Mouse (Mus musculus): ENCODE results near the gene Mamstr. TPM values are rescaled to one million over a fixed set of nuclear protein-coding genes. Genes with fewer than 3 reads are reported as not detected.

The Mamstr gene
- total RNA-seq, 1 experiment: 0.71 TPM

DNA sequence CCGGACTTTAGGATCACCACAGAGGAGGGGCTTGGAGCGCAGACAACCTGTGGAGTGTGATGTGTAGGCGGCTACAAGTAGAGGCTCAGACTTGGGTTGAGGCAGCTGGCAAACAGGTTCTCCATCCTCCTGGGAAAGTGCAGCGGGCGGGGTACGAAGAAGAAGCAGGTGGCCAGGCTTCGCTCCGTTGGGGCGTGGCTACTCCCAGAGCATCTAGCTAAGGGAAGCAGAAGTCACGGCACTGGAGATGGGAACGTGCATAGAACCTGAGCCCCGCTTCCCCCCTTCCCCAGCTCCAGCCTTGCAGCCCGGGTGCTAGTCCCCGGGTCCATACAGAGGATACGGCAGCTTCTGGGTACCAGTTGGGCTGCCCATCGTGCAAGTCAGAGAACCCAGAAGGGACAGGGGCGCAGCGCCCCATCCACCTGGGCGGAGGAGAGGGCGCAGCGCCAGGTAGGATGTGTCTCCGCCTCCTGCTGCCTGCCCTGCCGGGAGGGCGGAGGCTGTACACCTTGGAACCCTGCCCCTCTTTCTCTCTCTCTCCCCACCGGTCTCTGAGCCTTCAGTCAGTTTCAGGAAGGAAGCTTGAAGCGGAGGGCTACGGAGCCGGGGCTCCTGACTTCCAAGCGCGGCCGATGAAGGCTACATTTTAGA, 22.6 kb upstream of the Mamstr start, which contains the start of gene Fut1:
Gene Fut1 (plus strand): TSS at position 248 of the 654 bp plus-strand sequence.
- no peaks in the 10 kb centered on the region for H3K9me3 ChIP-seq (ENCODE audit: control insufficient read depth, insufficient read depth, low read depth, low read length)
- no peak for DNase-seq (ENCODE audit: low read depth, low spot score)
- H3K36me3 ChIP-seq (ENCODE audit: control insufficient read depth, insufficient read depth, low read length, poor library complexity, severe bottlenecking): peaks cover 2% of the 10 kb centered on the region; the same call in 1 of the 2 replicates
- TF ChIP-seq MAFK (IDR thresholded peaks at IDR 0.05; ENCODE audit: insufficient read depth, low read depth, low read length): no peak
- TF ChIP-seq ZNF384 (IDR thresholded peaks at IDR 0.05; ENCODE audit: low read depth, low read length): no peak
- TF ChIP-seq ZC3H11A (IDR thresholded peaks at IDR 0.05; ENCODE audit: borderline replicate concordance, low read depth, low read length): no peak
- no peak for TF ChIP-seq CHD2 (IDR thresholded peaks at IDR 0.05; ENCODE audit: low read depth, low read length)
- TF ChIP-seq HCFC1 (IDR thresholded peaks at IDR 0.05; ENCODE audit: borderline replicate concordance, insufficient read depth, low read length): no peak
- no peak within 1 kb of the TSS for H3K9ac ChIP-seq (ENCODE audit: insufficient read depth, low read depth, low read length, poor library complexity, severe bottlenecking)
- peak within 1 kb of the TSS; percentile 46 to 55 for H3K4me3 ChIP-seq (ENCODE audit: insufficient read depth in 1 of 2, low read depth in 1 of 2, low read length in 2 of 2, poor library complexity in 1 of 2, severe bottlenecking in 1 of 2)
- H3K4me1 ChIP-seq (ENCODE audit: control insufficient read depth in 2 of 2, insufficient read depth in 2 of 2, low read length in 2 of 2, poor library complexity in 1 of 2): peaks cover 2 to 5% of the 10 kb centered on the region in 2 experiments; a peak in 1 of 4 replicates
- H3K27ac ChIP-seq (ENCODE audit: insufficient read depth, low read depth, low read length, poor library complexity, severe bottlenecking): no peak within 1 kb of the TSS
- in situ Hi-C loops (cut with MboI; ENCODE audit: low sequenced_read_pairs in 2 of 2, unreplicated experiment in 2 of 2): no loop called here

DNA sequence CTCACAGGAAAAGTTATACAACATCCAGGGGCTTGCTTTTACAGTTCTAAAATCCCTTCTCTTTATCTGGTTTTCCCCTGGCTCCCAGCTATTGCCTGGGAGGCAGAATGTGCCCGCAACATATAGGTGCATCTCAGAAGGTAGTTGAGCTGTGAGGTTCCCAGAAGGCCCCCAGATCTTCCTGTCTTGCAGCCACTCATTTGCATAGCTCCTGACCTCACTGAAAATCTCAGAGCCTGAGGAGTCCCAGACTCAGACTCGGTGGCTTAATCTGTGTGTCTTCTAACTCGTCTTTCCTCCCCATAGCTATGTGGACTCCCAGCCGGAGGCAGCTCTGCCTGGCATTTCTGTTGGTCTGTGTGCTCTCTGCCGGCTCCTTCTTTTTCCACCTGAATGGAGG, 21.5 kb upstream of the Mamstr start:
- Histone ChIP-seq H3K27ac (ENCODE audit: insufficient read depth, low read depth, low read length, poor library complexity, severe bottlenecking) (no peak overlapping the region), H3K9ac (ENCODE audit: insufficient read depth, low read depth, low read length, poor library complexity, severe bottlenecking) (no peak overlapping the region), H3K4me3 (ENCODE audit: insufficient read depth in 1 of 2, low read depth in 1 of 2, low read length in 2 of 2, poor library complexity in 1 of 2, severe bottlenecking in 1 of 2) (no peak overlapping the region), H3K4me1 (ENCODE audit: control insufficient read depth in 2 of 2, insufficient read depth in 2 of 2, low read length in 2 of 2, poor library complexity in 1 of 2) (peaks cover 2 to 5% of the 10 kb centered on the region in 2 experiments; a peak in 1 of 4 replicates), H3K9me3 (ENCODE audit: control insufficient read depth, insufficient read depth, low read depth, low read length) (no peaks in the 10 kb centered on the region), H3K36me3 (ENCODE audit: control insufficient read depth, insufficient read depth, low read length, poor library complexity, severe bottlenecking) (peaks cover 2% of the 10 kb centered on the region; the same call in 1 of the 2 replicates)
- in situ Hi-C loops (cut with MboI; ENCODE audit: low sequenced_read_pairs in 2 of 2, unreplicated experiment in 2 of 2): no loop called here
- no peak for DNase-seq (ENCODE audit: low read depth, low spot score)
- TF ChIP-seq MAFK (IDR thresholded peaks at IDR 0.05; ENCODE audit: insufficient read depth, low read depth, low read length) (no peak), HCFC1 (IDR thresholded peaks at IDR 0.05; ENCODE audit: borderline replicate concordance, insufficient read depth, low read length) (no peak), ZNF384 (IDR thresholded peaks at IDR 0.05; ENCODE audit: low read depth, low read length) (no peak), CHD2 (IDR thresholded peaks at IDR 0.05; ENCODE audit: low read depth, low read length) (no peak), ZC3H11A (IDR thresholded peaks at IDR 0.05; ENCODE audit: borderline replicate concordance, low read depth, low read length) (no peak)

DNA sequence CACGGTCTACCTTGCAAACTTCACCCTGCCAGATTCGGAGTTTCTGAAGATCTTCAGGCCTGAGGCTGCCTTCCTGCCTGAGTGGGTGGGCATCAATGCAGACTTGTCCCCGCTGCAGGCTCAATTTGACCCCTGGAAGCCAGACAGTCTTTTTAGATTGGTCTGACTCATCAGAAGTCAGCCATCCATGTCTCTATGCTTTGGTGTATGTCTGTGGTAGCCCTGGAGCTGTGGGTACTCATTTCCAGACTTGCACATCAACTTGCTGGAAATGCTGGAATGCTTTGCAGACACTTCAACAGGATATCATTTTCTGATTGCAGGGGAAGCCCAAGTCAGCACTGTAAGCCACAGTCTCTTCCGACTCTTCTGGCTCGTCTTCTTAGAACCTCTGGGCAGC, 20.2 kb upstream of the Mamstr start:
- Histone ChIP-seq H3K36me3 (ENCODE audit: control insufficient read depth, insufficient read depth, low read length, poor library complexity, severe bottlenecking) (peaks cover 2% of the 10 kb centered on the region; the same call in 1 of the 2 replicates), H3K9ac (ENCODE audit: insufficient read depth, low read depth, low read length, poor library complexity, severe bottlenecking) (no peak overlapping the region), H3K9me3 (ENCODE audit: control insufficient read depth, insufficient read depth, low read depth, low read length) (no peaks in the 10 kb centered on the region), H3K4me3 (ENCODE audit: insufficient read depth in 1 of 2, low read depth in 1 of 2, low read length in 2 of 2, poor library complexity in 1 of 2, severe bottlenecking in 1 of 2) (no peak overlapping the region), H3K27ac (ENCODE audit: insufficient read depth, low read depth, low read length, poor library complexity, severe bottlenecking) (no peak overlapping the region), H3K4me1 (ENCODE audit: control insufficient read depth in 2 of 2, insufficient read depth in 2 of 2, low read length in 2 of 2, poor library complexity in 1 of 2) (peaks cover 2 to 5% of the 10 kb centered on the region in 2 experiments; a peak in 1 of 4 replicates)
- in situ Hi-C loops (cut with MboI; ENCODE audit: low sequenced_read_pairs in 2 of 2, unreplicated experiment in 2 of 2): no loop called here
- TF ChIP-seq CHD2 (IDR thresholded peaks at IDR 0.05; ENCODE audit: low read depth, low read length) (no peak), MAFK (IDR thresholded peaks at IDR 0.05; ENCODE audit: insufficient read depth, low read depth, low read length) (no peak), ZC3H11A (IDR thresholded peaks at IDR 0.05; ENCODE audit: borderline replicate concordance, low read depth, low read length) (no peak), HCFC1 (IDR thresholded peaks at IDR 0.05; ENCODE audit: borderline replicate concordance, insufficient read depth, low read length) (no peak), ZNF384 (IDR thresholded peaks at IDR 0.05; ENCODE audit: low read depth, low read length) (no peak)
- no peak for DNase-seq (ENCODE audit: low read depth, low spot score)

DNA sequence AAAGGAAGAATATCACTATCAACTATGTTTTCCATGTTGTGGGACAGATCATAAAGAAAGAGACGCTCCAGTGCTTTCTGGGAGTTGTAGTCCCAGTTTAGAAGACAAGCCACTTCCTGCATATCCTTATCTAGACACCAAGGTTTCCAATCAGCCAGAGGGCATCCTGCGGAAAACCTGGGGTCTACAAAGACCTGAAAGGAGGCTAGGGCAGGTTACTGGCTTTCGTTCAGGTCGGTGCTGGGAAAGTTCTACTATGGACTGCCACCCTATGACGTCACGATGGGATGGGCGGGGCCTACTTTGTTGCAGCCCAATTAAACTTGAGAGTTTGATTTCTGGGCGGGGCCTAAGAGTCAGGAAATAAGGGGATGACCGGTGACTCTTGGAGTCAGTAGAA, 18.3 kb upstream of the Mamstr start, which contains the start of gene Izumo1:
Gene Izumo1 (plus strand): TSS at position 369 of the 400 bp plus-strand sequence.
- no peak within 1 kb of the TSS for H3K27ac ChIP-seq (ENCODE audit: insufficient read depth, low read depth, low read length, poor library complexity, severe bottlenecking)
- no peaks in the 10 kb centered on the region for H3K9me3 ChIP-seq (ENCODE audit: control insufficient read depth, insufficient read depth, low read depth, low read length)
- peaks cover 2% of the 10 kb centered on the region; the same call in 1 of the 2 replicates for H3K36me3 ChIP-seq (ENCODE audit: control insufficient read depth, insufficient read depth, low read length, poor library complexity, severe bottlenecking)
- H3K4me3 ChIP-seq (ENCODE audit: insufficient read depth in 1 of 2, low read depth in 1 of 2, low read length in 2 of 2, poor library complexity in 1 of 2, severe bottlenecking in 1 of 2): peak within 1 kb of the TSS in 1 of 2 experiments; percentile 34; a peak in 3 of 4 replicates
- in situ Hi-C loops (cut with MboI; ENCODE audit: low sequenced_read_pairs in 2 of 2, unreplicated experiment in 2 of 2): no loop called here
- peak; percentile 87 for DNase-seq (ENCODE audit: low read depth, low spot score)
- no peak within 1 kb of the TSS for H3K9ac ChIP-seq (ENCODE audit: insufficient read depth, low read depth, low read length, poor library complexity, severe bottlenecking)
- TF ChIP-seq HCFC1 (IDR thresholded peaks at IDR 0.05; ENCODE audit: borderline replicate concordance, insufficient read depth, low read length) (peak; percentile 89), CHD2 (IDR thresholded peaks at IDR 0.05; ENCODE audit: low read depth, low read length) (no peak)
- peaks cover 2 to 3% of the 10 kb centered on the region in 2 experiments; a peak in 1 of 4 replicates for H3K4me1 ChIP-seq (ENCODE audit: control insufficient read depth in 2 of 2, insufficient read depth in 2 of 2, low read length in 2 of 2, poor library complexity in 1 of 2)
